Mouse (Mus musculus) heart, embryonic 13.5 days (tissue): ENCODE data around the gene Ripk4. TPM values are rescaled to one million over a fixed set of nuclear protein-coding genes. Genes with fewer than 3 reads are reported as not detected.

Source experiments
- polyA plus RNA-seq: library from polyadenylated mRNA; unstranded; fragments of >200 nt; fragmentation: Nextera tagmentation; extraction: Ambion mirVana; gene quantifications from 2 replicates; pipeline ENCODE4 v1.2.1, GENCODE M21; 2015

The Ripk4 gene
- polyA plus RNA-seq, 1 experiment from 2014 or later = 3.0 TPM

Other genes with a start within 250 kb of the Ripk4 start
- gene Fam3b, start 249.0 kb downstream of the Ripk4 start, polyA plus RNA-seq = not detected in 2 replicates
- 0.74 and 0.78 TPM in 2 replicates for gene Tmprss2, start 152.6 kb downstream of the Ripk4 start, polyA plus RNA-seq
- 4.9 and 6.2 TPM in 2 replicates for gene Prdm15, start 88.1 kb upstream of the Ripk4 start, polyA plus RNA-seq
- 13.2 and 13.3 TPM in 2 replicates for gene C2cd2, start 198.8 kb upstream of the Ripk4 start, polyA plus RNA-seq
- 7.7 and 8.1 TPM in 2 replicates for gene Zbtb21, start 198.8 kb upstream of the Ripk4 start, polyA plus RNA-seq
- gene B230307C23Rik, start 233.5 kb upstream of the Ripk4 start, polyA plus RNA-seq = 17.6 and 17.8 TPM in 2 replicates